Mouse (Mus musculus) limb, embryonic 11.5 days (tissue): ENCODE measurements around the gene Prlr. TPM values are rescaled to one million over a fixed set of nuclear protein-coding genes. Genes with fewer than 3 reads are reported as not detected.
A peak's percentile ranks its signal among the peaks of the same experiment; 100 is the strongest.

ENCODE experiments used
- ATAC-seq: fragments of 200-750 bp; cut with Nextera tagmentation; 2 replicates; pipeline ENCODE4 v1.8.0; 2017; ENCODE audit warnings: low read depth; ENCODE audit not compliant: insufficient number of reproducible peaks, low FRiP score, low TSS enrichment
- DNase-seq: peaks from one replicate; pipeline ENCODE4 v3.0.0-alpha.2; 2015; ENCODE audit warnings: low spot score
- H3K27ac ChIP-seq: fragments of 300-500 bp; sonication (generic); replicated peaks from 2 replicates; pipeline ENCODE4 v1.5.1; 2014; ENCODE audit warnings: low read depth, mild to moderate bottlenecking, low read length
- H3K27me3 ChIP-seq: fragments of 300-500 bp; sonication (generic); 2 replicates; pipeline ENCODE4 v1.6.1; 2014; ENCODE audit warnings: mild to moderate bottlenecking, low read length, mixed read lengths; ENCODE audit not compliant: control insufficient read depth, insufficient read depth
- H3K36me3 ChIP-seq: fragments of 300-500 bp; sonication (generic); 2 replicates; pipeline ENCODE4 v1.6.1; 2014; ENCODE audit warnings: mild to moderate bottlenecking, low read length, moderate library complexity, mixed read lengths; ENCODE audit not compliant: control insufficient read depth, insufficient read depth
- H3K4me1 ChIP-seq: fragments of 300-500 bp; sonication (generic); 2 replicates; pipeline ENCODE4 v1.6.1; 2014; ENCODE audit warnings: low read length, mixed read lengths; ENCODE audit not compliant: control insufficient read depth, insufficient read depth
- H3K4me2 ChIP-seq: fragments of 300-500 bp; sonication (generic); 2 replicates; pipeline ENCODE4 v1.6.1; 2014; ENCODE audit warnings: low read depth, mild to moderate bottlenecking, moderate library complexity; ENCODE audit not compliant: severe bottlenecking
- H3K4me3 ChIP-seq: fragments of 300-500 bp; sonication (generic); 2 replicates; pipeline ENCODE4 v1.5.1; 2014; ENCODE audit warnings: low read depth, low read length
- H3K9ac ChIP-seq: fragments of 300-500 bp; sonication (generic); 2 replicates; pipeline ENCODE4 v1.6.1; 2014; ENCODE audit warnings: mild to moderate bottlenecking, low read length
- H3K9me3 ChIP-seq: fragments of 300-500 bp; sonication (generic); 2 replicates; pipeline ENCODE4 v1.6.1; 2016; ENCODE audit warnings: low read length; ENCODE audit not compliant: control insufficient read depth
- WGBS: fragments of 180-500 bp; shearing (Covaris S2); extraction: QIAGEN DNeasy Blood & Tissue Kit; methylation state at CpG from one replicate; pipeline ENCODE4 v1.1.7; 2014; 5-methylcytosine and 5-hydroxymethylcytosine counted together
- polyA plus RNA-seq: library from polyadenylated mRNA; unstranded; fragments of >200 nt; fragmentation: Nextera tagmentation; extraction: Ambion mirVana; gene quantifications from 2 replicates; pipeline ENCODE4 v1.2.1, GENCODE M21; 2014

The Prlr gene
- polyA plus RNA-seq, 1 experiment from 2014 or later, result 0.04 TPM

DNA sequence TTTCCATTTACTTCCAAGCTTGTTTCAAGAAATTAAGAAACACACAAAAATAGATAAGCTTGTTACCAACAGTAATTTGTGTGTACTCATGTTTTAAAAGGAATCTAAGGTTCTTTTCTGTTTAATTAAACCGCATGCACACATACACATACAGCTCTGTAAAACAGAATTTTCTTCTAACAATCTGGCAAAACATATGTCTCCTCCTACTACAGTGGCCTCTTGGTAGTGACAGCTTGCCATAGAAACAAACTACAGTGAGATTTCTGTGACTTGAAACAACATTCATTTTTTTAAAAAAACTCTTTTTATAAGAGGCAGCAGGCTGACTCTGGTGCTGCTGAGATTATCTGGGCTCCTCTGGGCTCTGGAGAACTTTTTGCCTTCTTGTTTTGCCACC, 129.4 kb downstream of the Prlr start:
- Histone ChIP-seq H3K27ac (no peak overlapping the region), H3K4me2 (no peak overlapping the region), H3K9ac (no peak overlapping the region), H3K36me3 (no peaks in the 10 kb centered on the region), H3K27me3 (no peaks in the 10 kb centered on the region), H3K4me1 (no peaks in the 10 kb centered on the region), H3K4me3 (no peak overlapping the region), H3K9me3 (no peaks in the 10 kb centered on the region)
- ATAC-seq, result no peak
- WGBS, result 87% methylated on average over 1 of the region's 1 CpGs
- DNase-seq, result no peak

DNA sequence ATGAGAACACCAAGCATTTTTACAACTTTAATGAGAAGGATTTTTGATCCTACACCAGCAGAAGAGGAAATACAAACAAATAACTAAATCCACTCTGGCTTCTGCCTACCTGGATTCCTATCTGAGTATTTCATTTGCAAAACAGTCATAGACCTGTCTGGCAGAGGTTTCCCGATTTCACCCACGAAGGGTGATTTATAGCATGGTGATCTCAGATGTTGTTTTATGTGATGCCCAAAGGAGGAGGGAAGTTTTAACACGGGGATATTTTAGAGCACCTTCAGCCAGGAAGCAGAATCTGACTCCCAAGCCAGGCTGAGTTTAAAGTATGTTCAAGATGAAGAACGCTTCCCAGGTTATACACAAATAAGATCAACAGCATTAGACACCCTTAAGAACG, 134.8 kb downstream of the Prlr start:
- H3K9ac ChIP-seq, result no peak overlapping the region
- DNase-seq, result no peak
- H3K27ac ChIP-seq, result no peak overlapping the region
- H3K36me3 ChIP-seq, result no peaks in the 10 kb centered on the region
- 79% methylated on average over 5 of the region's 5 CpGs for WGBS
- no peaks in the 10 kb centered on the region for H3K9me3 ChIP-seq
- no peaks in the 10 kb centered on the region for H3K4me1 ChIP-seq
- H3K27me3 ChIP-seq, result no peaks in the 10 kb centered on the region
- H3K4me2 ChIP-seq, result no peak overlapping the region
- no peak for ATAC-seq
- H3K4me3 ChIP-seq, result no peak overlapping the region

DNA sequence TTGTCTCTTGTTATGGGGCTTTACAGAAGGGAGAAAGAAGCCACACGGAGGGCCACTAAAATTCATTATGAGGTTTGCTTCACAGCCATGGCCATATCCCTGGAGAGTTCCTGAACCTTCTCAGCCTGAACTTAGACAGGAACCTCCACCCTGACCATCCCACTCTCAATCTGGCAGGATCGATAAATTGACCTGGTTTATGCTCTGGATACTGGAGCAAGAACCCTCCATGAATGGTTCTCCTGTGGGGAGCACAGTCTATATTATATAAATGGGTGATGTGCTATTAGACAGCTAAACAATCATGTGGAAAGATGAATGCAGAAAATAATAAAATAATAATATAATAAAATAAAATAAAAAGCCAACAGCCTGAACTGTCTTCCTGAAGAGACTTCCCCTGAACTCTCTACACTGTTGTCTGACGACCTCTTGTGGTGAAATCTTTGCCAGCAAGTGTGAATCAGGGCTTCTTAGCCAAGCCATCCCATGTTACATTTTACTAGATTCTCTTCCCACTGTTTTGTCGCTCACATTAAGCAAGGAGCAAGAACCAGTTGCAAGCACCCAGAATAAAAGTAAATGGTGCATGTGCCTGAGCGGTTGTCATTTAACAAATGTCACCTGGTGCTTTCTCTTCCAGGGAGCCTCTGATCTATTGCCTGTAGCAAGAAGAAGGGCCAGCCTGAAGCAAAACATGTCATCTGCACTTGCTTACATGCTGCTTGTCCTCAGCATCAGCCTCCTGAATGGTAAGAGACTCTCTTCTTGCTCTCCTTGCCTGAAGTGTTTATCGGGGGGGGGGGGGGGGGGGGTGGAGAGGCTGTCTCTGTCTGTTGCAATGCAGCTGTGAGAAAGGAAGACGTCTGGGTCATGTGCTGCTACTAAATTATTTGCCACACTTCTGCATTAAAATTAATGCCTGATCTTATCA, 136.8 kb downstream of the Prlr start:
- no peaks in the 10 kb centered on the region for H3K9me3 ChIP-seq
- H3K36me3 ChIP-seq, result no peaks in the 10 kb centered on the region
- H3K4me2 ChIP-seq, result no peak overlapping the region
- no peaks in the 10 kb centered on the region for H3K4me1 ChIP-seq
- H3K4me3 ChIP-seq, result no peak overlapping the region
- DNase-seq, result peak; percentile 55
- 51% methylated on average over 7 of the region's 7 CpGs for WGBS
- no peaks in the 10 kb centered on the region for H3K27me3 ChIP-seq
- H3K27ac ChIP-seq, result no peak overlapping the region
- ATAC-seq, result no peak
- H3K9ac ChIP-seq, result no peak overlapping the region

DNA sequence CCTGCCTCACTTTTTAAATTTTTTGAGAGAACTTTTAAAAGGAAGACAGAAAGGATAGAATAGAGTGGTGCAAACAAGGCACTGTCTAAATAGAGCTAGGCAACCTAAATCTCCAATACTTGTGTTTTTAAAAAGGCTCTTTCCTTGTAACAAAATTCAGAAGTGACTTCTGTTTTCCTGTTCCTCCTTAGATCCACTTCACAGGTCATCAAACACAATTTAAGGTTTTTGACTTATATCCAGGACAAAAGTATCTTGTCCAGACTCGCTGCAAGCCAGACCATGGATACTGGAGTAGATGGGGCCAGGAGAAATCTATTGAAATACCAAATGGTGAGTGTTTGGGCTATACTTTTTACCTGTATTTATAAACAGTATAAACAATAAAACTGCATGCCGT, 148.0 kb downstream of the Prlr start, which contains the start of gene Gm21973:
Gm21973 (plus strand) TSS at position 301 of the 400 bp plus-strand sequence.
- Histone ChIP-seq H3K36me3 (no peaks in the 10 kb centered on the region), H3K27ac (no peak within 1 kb of the TSS), H3K9ac (no peak within 1 kb of the TSS), H3K9me3 (no peaks in the 10 kb centered on the region), H3K27me3 (no peaks in the 10 kb centered on the region), H3K4me1 (no peaks in the 10 kb centered on the region), H3K4me2 (no peak within 1 kb of the TSS), H3K4me3 (no peak within 1 kb of the TSS)
- ATAC-seq (no peak), DNase-seq (no peak)
- 91% methylated on average over 2 of the region's 2 CpGs for WGBS

DNA sequence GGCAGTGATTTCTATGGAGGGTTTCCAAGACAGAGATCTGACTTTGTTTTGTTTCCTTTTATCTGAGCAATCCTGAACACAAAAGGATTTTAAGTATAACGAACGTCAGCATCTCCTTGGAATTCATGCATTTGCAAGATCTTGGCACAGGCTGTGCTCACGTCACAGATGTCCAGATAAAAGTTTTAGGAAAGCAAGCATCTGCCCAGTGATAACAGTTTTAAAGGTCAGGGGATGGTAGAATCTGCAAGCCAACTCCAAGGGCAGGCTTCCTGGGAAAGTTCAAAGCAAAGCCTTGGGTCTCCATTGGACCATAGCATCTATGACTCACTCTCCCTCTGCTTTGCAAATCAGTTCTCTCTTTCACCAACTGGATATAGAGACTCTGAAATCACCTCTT, 153.6 kb downstream of the Prlr start:
- Histone ChIP-seq H3K9me3 (no peaks in the 10 kb centered on the region), H3K4me1 (no peaks in the 10 kb centered on the region), H3K36me3 (no peaks in the 10 kb centered on the region), H3K9ac (no peak overlapping the region), H3K4me3 (no peak overlapping the region), H3K27ac (no peak overlapping the region), H3K4me2 (no peak overlapping the region), H3K27me3 (no peaks in the 10 kb centered on the region)
- DNase-seq, result no peak
- ATAC-seq, result no peak
- 89% methylated on average over 3 of the region's 3 CpGs for WGBS

DNA sequence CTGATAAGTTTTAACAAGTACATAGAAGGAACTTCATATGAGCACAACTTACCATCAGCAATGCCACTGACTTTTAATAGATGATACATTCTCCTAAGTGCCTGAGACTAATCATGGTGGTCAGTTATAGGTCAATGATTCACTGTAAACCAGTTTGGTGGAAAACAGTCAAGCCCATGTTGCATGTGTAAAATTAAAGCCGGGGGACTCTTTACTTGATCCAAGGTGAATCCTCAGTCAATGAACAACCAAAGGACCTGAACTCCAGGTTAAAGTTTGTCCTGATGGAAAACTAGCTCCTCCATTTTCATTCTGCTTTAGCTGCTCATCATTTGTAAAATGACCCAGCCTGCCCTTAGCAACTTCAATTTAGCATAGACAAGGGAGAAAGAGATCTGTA, 155.5 kb downstream of the Prlr start:
- Histone ChIP-seq H3K9ac (no peak overlapping the region), H3K27me3 (no peaks in the 10 kb centered on the region), H3K36me3 (no peaks in the 10 kb centered on the region), H3K4me3 (no peak overlapping the region), H3K4me2 (no peak overlapping the region), H3K9me3 (no peaks in the 10 kb centered on the region), H3K27ac (no peak overlapping the region), H3K4me1 (no peaks in the 10 kb centered on the region)
- ATAC-seq (no peak), DNase-seq (no peak)
- WGBS, result 100% methylated on average over 1 of the region's 1 CpGs

GRCm38 (mm10) chr15:10338606-10339005, 161.6 kb downstream of the Prlr start:
- no peak overlapping the region for H3K27ac ChIP-seq

DNA sequence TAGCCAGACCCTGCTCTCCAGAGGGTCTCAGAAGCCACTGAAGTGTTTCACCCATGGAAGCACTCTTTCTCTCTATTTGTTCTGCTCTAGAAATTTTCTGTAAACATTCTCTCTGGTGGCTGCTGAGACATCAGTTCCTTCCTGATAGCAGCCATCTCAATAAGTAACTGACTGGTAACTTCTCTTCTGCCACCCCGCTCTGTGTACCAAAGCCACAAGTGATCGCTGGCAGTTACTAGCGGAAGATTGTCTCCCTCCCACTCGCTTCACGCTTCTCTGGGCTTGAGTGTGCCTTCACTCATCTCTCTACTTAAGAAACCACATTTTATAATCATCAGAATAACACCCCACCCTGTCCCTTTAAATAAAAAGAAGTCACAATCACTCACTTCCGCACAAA, 170.0 kb downstream of the Prlr start:
- DNase-seq (no peak), ATAC-seq (no peak)
- Histone ChIP-seq H3K9me3 (no peaks in the 10 kb centered on the region), H3K4me1 (no peaks in the 10 kb centered on the region), H3K36me3 (no peaks in the 10 kb centered on the region), H3K27ac (no peak overlapping the region), H3K27me3 (no peaks in the 10 kb centered on the region), H3K4me2 (no peak overlapping the region), H3K9ac (no peak overlapping the region), H3K4me3 (no peak overlapping the region)
- 91% methylated on average over 6 of the region's 6 CpGs for WGBS

More at GRCm38 (mm10) chr15:10338606-10339005, 161.6 kb downstream of the Prlr start:
- Histone ChIP-seq H3K4me1 (no peaks in the 10 kb centered on the region), H3K4me3 (no peak overlapping the region), H3K9me3 (no peaks in the 10 kb centered on the region), H3K9ac (no peak overlapping the region), H3K36me3 (no peaks in the 10 kb centered on the region), H3K27me3 (no peaks in the 10 kb centered on the region), H3K4me2 (no peak overlapping the region)
- ATAC-seq (no peak), DNase-seq (no peak)
- WGBS, result 90% methylated on average over 3 of the region's 3 CpGs
